Mouse (Mus musculus) hindbrain, embryonic 13.5 days (tissue): ENCODE measurements around the gene Eef2kmt. TPM values are rescaled to one million over a fixed set of nuclear protein-coding genes. Genes with fewer than 3 reads are reported as not detected.

Source experiments
- ATAC-seq: fragments of 200-750 bp; cut with Nextera tagmentation; 2 replicates; pipeline ENCODE4 v1.8.0; 2017; ENCODE audit warnings: moderate TSS enrichment; ENCODE audit not compliant: low FRiP score
- H3K27ac ChIP-seq: fragments of 300-500 bp; sonication (generic); 2 replicates; pipeline ENCODE4 v1.5.1; 2015; ENCODE audit warnings: inconsistent platforms, mild to moderate bottlenecking, moderate library complexity
- H3K27me3 ChIP-seq: fragments of 300-500 bp; sonication (generic); 2 replicates; pipeline ENCODE4 v1.6.1; 2015; ENCODE audit warnings: mild to moderate bottlenecking, inconsistent platforms
- H3K36me3 ChIP-seq: fragments of 300-500 bp; sonication (generic); 2 replicates; pipeline ENCODE4 v1.6.1; 2015; ENCODE audit warnings: mild to moderate bottlenecking, inconsistent platforms
- H3K4me1 ChIP-seq: fragments of 300-500 bp; sonication (generic); replicated peaks from 2 replicates; pipeline ENCODE4 v1.6.1; 2015; ENCODE audit warnings: inconsistent platforms
- H3K4me2 ChIP-seq: fragments of 300-500 bp; sonication (generic); 2 replicates; pipeline ENCODE4 v1.6.1; 2015; ENCODE audit warnings: inconsistent platforms, mild to moderate bottlenecking, moderate library complexity
- H3K4me3 ChIP-seq: fragments of 300-500 bp; sonication (generic); 2 replicates; pipeline ENCODE4 v1.5.1; 2015; ENCODE audit warnings: mild to moderate bottlenecking, inconsistent platforms
- H3K9ac ChIP-seq: fragments of 300-500 bp; sonication (generic); 2 replicates; pipeline ENCODE4 v1.6.1; 2015; ENCODE audit warnings: mild to moderate bottlenecking, inconsistent platforms
- H3K9me3 ChIP-seq: fragments of 300-500 bp; sonication (generic); 2 replicates; pipeline ENCODE4 v1.6.1; 2016; ENCODE audit warnings: inconsistent platforms
- whole genome bisulfite sequencing: fragments of 180-500 bp; shearing (Covaris S2); methylation state at CpG from one replicate; pipeline ENCODE4 v1.1.7; 2015; 5-methylcytosine and 5-hydroxymethylcytosine counted together
- polyA plus RNA-seq: library from polyadenylated mRNA; unstranded; fragments of >200 nt; fragmentation: Nextera tagmentation; extraction: Ambion mirVana; gene quantifications from 2 replicates; pipeline ENCODE4 v1.2.1, GENCODE M21; 2015

Gene Eef2kmt
- polyA plus RNA-seq: 8.9 and 11.4 TPM in 2 replicates

DNA sequence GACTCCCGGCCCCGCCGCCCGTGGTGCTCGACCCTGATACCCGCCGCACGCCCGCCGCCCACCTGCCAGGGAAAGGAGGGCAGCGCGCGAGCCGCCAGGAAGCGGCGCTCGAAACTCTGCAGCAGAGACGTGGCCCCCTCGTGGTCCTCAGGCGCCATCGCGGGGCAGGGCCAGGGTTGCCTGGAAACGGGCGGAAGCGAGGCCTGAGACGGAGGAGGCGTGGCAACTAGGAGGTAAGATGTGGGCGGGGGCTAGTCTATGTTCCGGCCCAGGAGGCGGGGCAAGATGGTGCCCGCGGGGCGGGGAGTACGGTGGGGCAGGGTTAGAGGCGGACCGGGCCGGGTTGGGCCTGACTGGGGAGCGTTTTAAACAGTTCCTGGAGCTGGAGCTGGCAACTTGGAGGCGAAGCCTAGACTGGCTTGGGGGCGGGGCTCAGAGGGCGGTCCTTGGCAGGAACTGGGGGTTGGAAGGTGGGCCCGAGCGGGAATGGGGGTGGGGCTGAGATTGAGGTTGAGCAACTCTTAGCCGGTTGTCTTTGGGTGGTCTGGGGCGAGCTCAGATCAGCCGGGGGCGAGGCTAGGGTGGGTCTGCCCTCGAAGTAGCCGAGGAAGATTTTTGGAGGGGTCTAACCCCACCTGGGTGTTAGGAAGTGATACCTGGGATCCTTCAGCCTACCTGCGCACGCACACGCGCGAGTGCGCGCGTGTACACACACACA lies at the start of gene Eef2kmt:
Gene Eef2kmt (minus strand): TSS at position 205 of the 718 bp plus-strand sequence.
- 2% methylated on average over 57 of the region's 57 CpGs for WGBS
- Histone ChIP-seq H3K36me3 (no peaks in the 10 kb centered on the region), H3K4me1 (peaks cover 17% of the 10 kb centered on the region), H3K9me3 (no peaks in the 10 kb centered on the region), H3K27me3 (no peaks in the 10 kb centered on the region), H3K4me3 (peak within 1 kb of the TSS; percentile 56), H3K4me2 (peak within 1 kb of the TSS; percentile 80), H3K27ac (peak within 1 kb of the TSS; percentile 55), H3K9ac (peak within 1 kb of the TSS; percentile 77)
- ATAC-seq: peak; percentile 96

DNA sequence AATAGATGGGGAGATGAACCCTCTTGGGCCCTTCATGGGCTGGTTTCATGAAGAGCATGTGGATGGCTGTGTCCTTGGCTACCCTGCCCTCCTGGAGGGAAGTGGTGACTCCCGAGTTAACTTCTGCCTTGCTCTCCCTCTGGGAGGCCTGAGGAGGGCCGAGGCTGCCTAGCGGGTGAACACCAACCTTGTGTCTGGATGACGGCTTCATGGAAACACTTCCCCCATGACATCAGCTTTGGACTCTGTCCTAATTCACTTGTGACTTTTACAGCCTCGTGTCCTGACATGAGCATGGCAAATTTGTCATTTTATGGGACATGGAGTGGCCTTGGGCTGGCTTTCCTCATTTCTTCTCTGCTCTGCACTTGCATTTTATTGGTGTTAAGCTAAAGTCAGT lies 39.5 kb upstream of the Eef2kmt start:
- no peaks in the 10 kb centered on the region for H3K9me3 ChIP-seq
- no peak overlapping the region for H3K9ac ChIP-seq
- WGBS: 81% methylated on average over 5 of the region's 5 CpGs
- no peaks in the 10 kb centered on the region for H3K36me3 ChIP-seq
- H3K27ac ChIP-seq: no peak overlapping the region
- no peak for ATAC-seq
- H3K27me3 ChIP-seq: no peaks in the 10 kb centered on the region
- no peaks in the 10 kb centered on the region for H3K4me1 ChIP-seq
- no peak overlapping the region for H3K4me2 ChIP-seq
- H3K4me3 ChIP-seq: no peak overlapping the region

DNA sequence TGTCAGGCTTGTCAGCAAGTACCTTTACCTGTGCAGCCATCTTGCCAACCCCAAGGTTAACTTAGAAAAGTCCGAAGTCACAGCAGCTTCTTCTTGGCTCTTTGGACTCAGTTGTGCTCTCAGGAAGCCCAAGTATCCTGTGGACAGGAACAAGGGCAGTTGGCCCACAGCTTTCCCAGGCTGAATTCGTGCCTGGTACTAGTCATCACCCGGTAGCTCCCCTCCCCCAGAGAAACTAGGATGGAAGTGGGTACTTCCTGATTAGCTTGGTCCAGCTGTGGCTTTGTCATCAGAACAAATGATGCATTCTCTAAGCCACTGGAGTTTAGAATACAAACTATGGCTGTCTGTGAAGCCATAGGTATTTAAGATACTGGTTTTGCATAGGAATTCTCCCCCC lies 29.6 kb upstream of the Eef2kmt start:
- 58% methylated on average over 3 of the region's 3 CpGs for WGBS
- no peak overlapping the region for H3K9ac ChIP-seq
- no peaks in the 10 kb centered on the region for H3K36me3 ChIP-seq
- no peak overlapping the region for H3K4me3 ChIP-seq
- no peaks in the 10 kb centered on the region for H3K27me3 ChIP-seq
- no peaks in the 10 kb centered on the region for H3K9me3 ChIP-seq
- H3K27ac ChIP-seq: no peak overlapping the region
- ATAC-seq: no peak
- no peaks in the 10 kb centered on the region; the same call in 1 of the 2 replicates for H3K4me1 ChIP-seq
- H3K4me2 ChIP-seq: no peak overlapping the region

DNA sequence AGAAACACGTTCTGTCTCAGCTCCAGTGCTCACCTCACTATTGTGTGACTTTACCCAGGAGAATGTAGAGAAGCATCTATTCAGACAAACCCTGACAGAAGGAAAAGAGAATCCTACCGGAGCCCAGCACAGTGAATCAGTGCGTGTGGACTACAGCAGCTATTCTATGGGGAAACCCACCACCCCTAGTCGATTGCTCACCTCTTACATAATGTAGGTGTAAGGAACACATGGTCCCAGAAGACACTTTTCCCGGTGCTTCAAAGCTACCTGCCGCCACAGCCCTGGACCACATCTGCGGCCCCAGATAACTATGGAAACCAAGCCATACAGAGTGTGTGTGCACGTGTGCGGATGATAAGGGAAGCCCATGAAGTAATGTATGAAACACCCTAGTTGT lies 26.9 kb upstream of the Eef2kmt start:
- Histone ChIP-seq H3K9me3 (no peaks in the 10 kb centered on the region), H3K27me3 (no peaks in the 10 kb centered on the region), H3K4me2 (no peak overlapping the region), H3K27ac (no peak overlapping the region), H3K36me3 (no peaks in the 10 kb centered on the region), H3K9ac (no peak overlapping the region), H3K4me3 (no peak overlapping the region), H3K4me1 (no peaks in the 10 kb centered on the region; the same call in 1 of the 2 replicates)
- WGBS: 89% methylated on average over 9 of the region's 9 CpGs
- no peak for ATAC-seq

DNA sequence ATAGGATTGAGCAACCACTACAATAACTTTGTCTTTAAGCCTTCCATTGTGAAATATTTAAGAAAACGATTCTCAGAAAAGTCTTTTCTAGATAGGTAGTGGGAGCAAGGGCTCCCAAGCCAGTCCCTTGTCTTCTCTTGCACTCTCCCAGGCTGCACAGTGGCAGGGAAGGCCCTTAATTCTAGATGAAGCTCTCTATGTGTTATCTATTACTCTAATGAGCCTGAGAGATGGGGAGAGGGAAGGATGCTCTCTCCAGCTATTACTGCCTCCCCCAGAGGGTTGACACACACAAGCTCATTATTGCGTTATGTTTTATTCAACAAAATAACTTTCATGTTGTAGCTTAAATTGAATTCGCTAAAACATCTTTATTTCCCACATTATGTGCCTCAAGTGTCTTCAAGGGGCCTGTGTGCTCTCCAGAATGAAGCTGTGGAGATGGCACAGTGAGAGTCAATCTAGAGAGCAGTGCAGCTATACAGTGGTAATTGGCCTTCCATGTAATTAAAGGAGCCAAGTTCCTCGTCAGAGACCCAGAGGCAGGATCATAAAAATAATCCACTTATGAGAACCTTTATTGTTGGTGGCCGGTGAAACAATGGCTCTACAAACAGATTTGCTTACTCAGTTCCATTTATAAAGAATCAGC lies 23.9 kb upstream of the Eef2kmt start:
- H3K9me3 ChIP-seq: no peaks in the 10 kb centered on the region
- no peak overlapping the region for H3K4me2 ChIP-seq
- H3K9ac ChIP-seq: no peak overlapping the region
- ATAC-seq: 0 out of 2 replicates have a peak, but pooled peaks have one; percentile 65
- 0 out of 2 replicates have a peak overlapping the region, but pooled peaks have one; percentile 23 for H3K27ac ChIP-seq
- no peaks in the 10 kb centered on the region for H3K27me3 ChIP-seq
- H3K4me3 ChIP-seq: no peak overlapping the region
- H3K36me3 ChIP-seq: no peaks in the 10 kb centered on the region
- WGBS: 69% methylated on average over 5 of the region's 5 CpGs
- no peaks in the 10 kb centered on the region; the same call in 1 of the 2 replicates for H3K4me1 ChIP-seq

DNA sequence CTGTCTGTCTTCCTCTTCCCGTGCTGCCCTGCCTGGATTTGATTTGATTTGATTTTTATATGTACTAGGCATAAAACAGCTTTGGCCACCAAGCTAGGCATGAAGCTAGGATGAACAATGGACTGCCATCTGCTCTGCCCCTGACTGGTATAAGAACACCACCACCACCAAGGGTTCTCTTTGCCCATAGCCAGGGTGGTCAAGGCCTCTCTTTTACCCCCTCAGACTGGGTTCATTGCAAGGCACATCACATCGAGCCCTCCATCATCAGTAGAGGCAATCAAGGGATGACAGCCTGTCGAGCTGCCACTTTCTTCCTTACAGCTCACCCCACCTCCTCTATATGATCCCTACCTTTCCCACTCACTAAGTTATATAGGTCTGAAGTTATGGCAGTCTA lies 16.6 kb upstream of the Eef2kmt start:
- H3K36me3 ChIP-seq: no peaks in the 10 kb centered on the region
- no peaks in the 10 kb centered on the region for H3K9me3 ChIP-seq
- H3K9ac ChIP-seq: no peak overlapping the region
- H3K4me3 ChIP-seq: no peak overlapping the region
- 85% methylated on average over 3 of the region's 3 CpGs for WGBS
- H3K27me3 ChIP-seq: 0 out of 2 replicates have a peak, but pooled peaks cover 3% of the 10 kb centered on the region
- no peak overlapping the region for H3K4me2 ChIP-seq
- H3K4me1 ChIP-seq: no peaks in the 10 kb centered on the region
- H3K27ac ChIP-seq: no peak overlapping the region
- no peak for ATAC-seq

- Histone ChIP-seq H3K27ac (no peak overlapping the region), H3K36me3 (no peaks in the 10 kb centered on the region), H3K4me2 (no peak overlapping the region), H3K9me3 (no peaks in the 10 kb centered on the region), H3K9ac (no peak overlapping the region), H3K27me3 (0 out of 2 replicates have a peak, but pooled peaks cover 3% of the 10 kb centered on the region), H3K4me1 (no peaks in the 10 kb centered on the region), H3K4me3 (no peak overlapping the region)
- no peak for ATAC-seq
- 95% methylated on average over 4 of the region's 4 CpGs for WGBS
These were observed 15.7 kb upstream of the Eef2kmt start for GRCm38 (mm10) chr16:5271411-5272035.

GRCm38 (mm10) chr16:5263926-5264325 lies 8.1 kb upstream of the Eef2kmt start:
- Histone ChIP-seq H3K4me3 (no peak overlapping the region), H3K36me3 (no peaks in the 10 kb centered on the region), H3K9ac (no peak overlapping the region), H3K27me3 (0 out of 2 replicates have a peak, but pooled peaks cover 3% of the 10 kb centered on the region), H3K9me3 (0 out of 2 replicates have a peak, but pooled peaks cover 5% of the 10 kb centered on the region), H3K4me1 (no peaks in the 10 kb centered on the region), H3K27ac (no peak overlapping the region), H3K4me2 (no peak overlapping the region)
- 88% methylated on average over 7 of the region's 7 CpGs for WGBS
- no peak for ATAC-seq

DNA sequence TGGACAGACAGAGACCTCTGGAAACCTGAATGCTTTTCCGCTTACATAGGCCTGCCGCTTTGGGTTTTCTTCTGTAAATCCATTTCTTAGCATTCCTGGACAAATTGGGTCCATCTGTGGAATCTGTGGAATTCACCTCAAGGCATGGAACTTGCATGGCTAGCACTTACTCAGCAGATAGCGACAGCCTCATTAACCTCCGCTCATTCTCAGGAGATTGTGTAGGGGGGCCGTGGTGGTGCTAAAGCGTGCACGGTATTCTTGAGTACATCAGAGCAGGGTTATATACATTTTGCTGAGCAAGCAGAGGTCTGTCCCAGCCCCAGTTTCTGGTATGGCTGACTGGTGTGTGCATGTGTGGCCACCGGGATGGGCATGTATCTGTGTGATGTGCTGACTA lies 7.4 kb upstream of the Eef2kmt start:
- Histone ChIP-seq H3K4me2 (no peak overlapping the region), H3K27me3 (0 out of 2 replicates have a peak, but pooled peaks cover 3% of the 10 kb centered on the region), H3K27ac (no peak overlapping the region), H3K36me3 (no peaks in the 10 kb centered on the region), H3K9ac (no peak overlapping the region), H3K4me3 (no peak overlapping the region), H3K9me3 (0 out of 2 replicates have a peak, but pooled peaks cover 5% of the 10 kb centered on the region), H3K4me1 (no peaks in the 10 kb centered on the region)
- ATAC-seq: no peak
- 82% methylated on average over 8 of the region's 8 CpGs for WGBS

DNA sequence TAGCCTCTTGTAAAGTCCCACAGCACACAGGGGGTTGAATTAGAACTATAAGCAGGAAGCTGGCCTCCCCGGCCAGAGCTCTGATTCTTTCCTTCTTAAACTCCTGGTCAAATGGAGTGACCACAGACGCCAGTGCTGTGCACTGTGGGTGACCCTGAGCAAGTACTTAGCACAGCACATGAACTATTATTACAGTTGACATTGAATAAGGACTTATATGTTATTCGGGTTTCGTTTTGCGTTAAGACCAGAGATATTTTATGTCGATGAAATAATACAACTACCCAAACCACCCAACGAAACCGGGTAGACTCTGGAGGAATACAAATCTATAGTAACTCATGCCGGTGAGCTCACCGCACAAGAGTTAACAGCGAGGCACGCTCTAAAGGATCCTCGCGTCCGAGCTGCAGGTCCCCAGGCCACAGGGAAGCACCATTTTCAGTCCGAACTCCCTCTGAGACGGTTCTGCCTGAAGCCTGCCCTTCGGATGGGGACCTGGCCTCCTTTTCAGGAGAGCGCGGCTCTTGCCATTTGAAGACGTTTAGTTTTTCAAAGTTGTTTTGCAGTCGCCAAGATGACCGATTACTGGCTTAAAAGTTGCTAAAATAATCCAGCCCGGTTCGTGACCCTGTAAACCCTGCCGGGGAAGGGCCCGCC lies 572 bp downstream of the Eef2kmt start:
- H3K4me3 ChIP-seq: peak overlapping the region; percentile 56
- H3K9ac ChIP-seq: peak overlapping the region; percentile 77
- H3K27ac ChIP-seq: peak overlapping the region; percentile 46
- 2% methylated on average over 27 of the region's 27 CpGs for WGBS
- no peaks in the 10 kb centered on the region for H3K27me3 ChIP-seq
- H3K4me1 ChIP-seq: peaks cover 17% of the 10 kb centered on the region
- H3K9me3 ChIP-seq: no peaks in the 10 kb centered on the region
- ATAC-seq: peak; percentile 15
- H3K4me2 ChIP-seq: peak overlapping the region; percentile 80
- H3K36me3 ChIP-seq: 0 out of 2 replicates have a peak, but pooled peaks cover 2% of the 10 kb centered on the region

- Histone ChIP-seq H3K27me3 (no peaks in the 10 kb centered on the region), H3K36me3 (peaks cover 10% of the 10 kb centered on the region; the same call in 1 of the 2 replicates), H3K27ac (peak overlapping the region; percentile 46), H3K9me3 (no peaks in the 10 kb centered on the region), H3K4me1 (peaks cover 17% of the 10 kb centered on the region), H3K4me3 (peak overlapping the region; percentile 56), H3K9ac (peak overlapping the region; percentile 77), H3K4me2 (peak overlapping the region; percentile 80)
- WGBS: 5% methylated on average over 15 of the region's 15 CpGs
- peak; percentile 16; the same call in 1 of the 2 replicates for ATAC-seq
These were observed 1.3 kb downstream of the Eef2kmt start for GRCm38 (mm10) chr16:5254346-5255025.
